Mouse (Mus musculus): ENCODE results near the gene Dst. TPM values are rescaled to one million over a fixed set of nuclear protein-coding genes. Genes with fewer than 3 reads are reported as not detected.
"Not testable (repeated sequence)": the region's sequence is repeated elsewhere in the genome, so short reads cannot be mapped to it uniquely, and the experiment has no call there.

Dst gene
- total and polyA plus RNA-seq, 2 experiments from 2014 or later: 21.7 to 106 TPM

DNA sequence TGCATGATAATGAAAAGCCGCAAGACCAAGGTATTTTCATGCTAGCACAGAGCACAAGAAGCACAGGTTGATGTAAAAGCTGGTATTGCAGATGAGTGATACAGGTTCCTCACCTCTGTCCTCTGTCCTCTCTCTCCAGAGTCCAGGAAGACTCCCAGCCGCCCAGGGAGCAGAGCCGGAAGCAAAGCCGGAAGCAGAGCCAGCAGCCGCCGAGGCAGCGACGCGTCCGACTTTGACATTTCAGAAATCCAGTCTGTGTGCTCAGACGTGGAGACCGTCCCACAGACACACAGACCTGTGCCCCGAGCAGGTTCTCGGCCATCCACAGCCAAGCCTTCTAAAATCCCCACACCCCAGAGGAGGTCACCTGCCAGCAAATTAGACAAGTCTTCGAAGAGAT lies 399.2 kb downstream of the Dst start:
- H3K4me3 ChIP-seq (ENCODE audit: low read depth, low read length): no peak overlapping the region

DNA sequence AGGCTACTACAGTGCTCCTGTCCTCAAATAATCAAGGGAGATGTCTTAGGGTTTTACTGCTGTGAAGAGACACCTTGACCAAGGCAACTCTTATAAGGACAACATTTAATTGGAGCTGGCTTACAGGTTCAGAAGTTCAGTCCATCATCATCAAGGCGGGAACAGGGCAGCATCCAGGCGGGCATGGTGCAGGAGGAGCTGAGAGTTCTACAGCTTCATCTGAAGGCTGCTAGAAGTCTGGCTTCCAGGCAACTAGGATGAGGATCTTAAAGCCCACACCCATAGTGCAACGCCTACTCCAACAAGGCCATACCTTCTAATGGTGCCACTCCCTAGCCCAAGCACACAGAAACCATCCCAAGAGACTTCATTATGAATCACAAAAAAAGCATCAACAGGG lies 400.8 kb downstream of the Dst start:
- H3K4me2 ChIP-seq (ENCODE audit: low read depth, low read length); H3K27me3 ChIP-seq (ENCODE audit: control insufficient read depth, insufficient read depth, low read length); DNase-seq (ENCODE audit: low spot score); ATAC-seq (ENCODE audit: insufficient read depth, low read depth); H3K9ac ChIP-seq (replicated peaks; ENCODE audit: low read depth, low read length); H3K27ac ChIP-seq (ENCODE audit: low read depth); H3K4me3 ChIP-seq (ENCODE audit: low read depth, low read length); H3K9me3 ChIP-seq (replicated peaks; ENCODE audit: control insufficient read depth, low read length): not testable (repeated sequence)
- H3K36me3 ChIP-seq (replicated peaks; ENCODE audit: control insufficient read depth, insufficient read depth, low read length): peaks cover 37% of the 10 kb centered on the region
- H3K4me1 ChIP-seq (ENCODE audit: control insufficient read depth, insufficient read depth): peaks cover 14% of the 10 kb centered on the region; the same call in 1 of the 2 replicates
- WGBS: 96% methylated on average over 3 of the region's 3 CpGs

More for the DNA sequence above, 399.2 kb downstream of the Dst start:
- no peak overlapping the region for H3K4me2 ChIP-seq (ENCODE audit: low read depth, low read length)
- H3K4me1 ChIP-seq (ENCODE audit: control insufficient read depth, insufficient read depth): peaks cover 12% of the 10 kb centered on the region
- H3K27ac ChIP-seq (ENCODE audit: low read depth): no peak overlapping the region
- no peaks in the 10 kb centered on the region for H3K27me3 ChIP-seq (ENCODE audit: control insufficient read depth, insufficient read depth, low read length)
- WGBS: 93% methylated on average over 15 of the region's 15 CpGs
- ATAC-seq (ENCODE audit: insufficient read depth, low read depth) (no peak), DNase-seq (ENCODE audit: low spot score) (no peak)
- H3K36me3 ChIP-seq (replicated peaks; ENCODE audit: control insufficient read depth, insufficient read depth, low read length): peaks cover 53% of the 10 kb centered on the region
- no peak for TF ChIP-seq CTCF (IDR thresholded peaks at IDR 0.05; ENCODE audit: low read depth)
- no peak for TF ChIP-seq EP300 (IDR thresholded peaks at IDR 0.05; ENCODE audit: low read depth)
- no peaks in the 10 kb centered on the region for H3K9me3 ChIP-seq (replicated peaks; ENCODE audit: control insufficient read depth, low read length)
- no peak overlapping the region for H3K9ac ChIP-seq (replicated peaks; ENCODE audit: low read depth, low read length)

DNA sequence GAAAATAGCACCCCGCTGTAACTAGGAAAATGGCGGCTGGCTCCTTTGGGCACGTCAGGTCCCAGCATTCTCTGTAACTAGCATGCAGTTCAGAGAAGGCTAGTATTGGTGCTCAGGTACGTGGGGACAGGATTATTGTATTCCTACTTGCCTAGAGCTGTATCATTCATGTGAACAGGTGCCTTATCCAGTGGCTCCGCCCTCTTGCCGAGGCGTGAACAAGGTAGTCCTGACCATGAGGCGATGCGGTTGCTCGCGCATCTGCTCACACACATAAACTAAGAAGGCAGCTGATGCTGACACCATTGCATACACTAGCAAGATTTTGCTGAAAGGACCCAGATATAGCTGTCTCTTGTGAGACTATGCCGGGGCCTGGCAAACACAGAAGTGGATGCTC lies 401.4 kb downstream of the Dst start:
- no peaks in the 10 kb centered on the region for H3K9me3 ChIP-seq (replicated peaks; ENCODE audit: control insufficient read depth, low read length)
- DNase-seq (ENCODE audit: low spot score): no peak
- no peak for ATAC-seq (ENCODE audit: insufficient read depth, low read depth)
- 98% methylated on average over 12 of the region's 12 CpGs for WGBS
- no peak overlapping the region for H3K4me2 ChIP-seq (ENCODE audit: low read depth, low read length)
- H3K9ac ChIP-seq (replicated peaks; ENCODE audit: low read depth, low read length): no peak overlapping the region
- H3K27ac ChIP-seq (ENCODE audit: low read depth): no peak overlapping the region
- H3K4me1 ChIP-seq (ENCODE audit: control insufficient read depth, insufficient read depth): 0 out of 2 replicates have a peak, but pooled peaks cover 8% of the 10 kb centered on the region
- TF ChIP-seq CTCF (IDR thresholded peaks at IDR 0.05; ENCODE audit: low read depth) (no peak), EP300 (IDR thresholded peaks at IDR 0.05; ENCODE audit: low read depth) (no peak)
- peaks cover 37% of the 10 kb centered on the region for H3K36me3 ChIP-seq (replicated peaks; ENCODE audit: control insufficient read depth, insufficient read depth, low read length)
- H3K4me3 ChIP-seq (ENCODE audit: low read depth, low read length): no peak overlapping the region
- no peaks in the 10 kb centered on the region for H3K27me3 ChIP-seq (ENCODE audit: control insufficient read depth, insufficient read depth, low read length)

DNA sequence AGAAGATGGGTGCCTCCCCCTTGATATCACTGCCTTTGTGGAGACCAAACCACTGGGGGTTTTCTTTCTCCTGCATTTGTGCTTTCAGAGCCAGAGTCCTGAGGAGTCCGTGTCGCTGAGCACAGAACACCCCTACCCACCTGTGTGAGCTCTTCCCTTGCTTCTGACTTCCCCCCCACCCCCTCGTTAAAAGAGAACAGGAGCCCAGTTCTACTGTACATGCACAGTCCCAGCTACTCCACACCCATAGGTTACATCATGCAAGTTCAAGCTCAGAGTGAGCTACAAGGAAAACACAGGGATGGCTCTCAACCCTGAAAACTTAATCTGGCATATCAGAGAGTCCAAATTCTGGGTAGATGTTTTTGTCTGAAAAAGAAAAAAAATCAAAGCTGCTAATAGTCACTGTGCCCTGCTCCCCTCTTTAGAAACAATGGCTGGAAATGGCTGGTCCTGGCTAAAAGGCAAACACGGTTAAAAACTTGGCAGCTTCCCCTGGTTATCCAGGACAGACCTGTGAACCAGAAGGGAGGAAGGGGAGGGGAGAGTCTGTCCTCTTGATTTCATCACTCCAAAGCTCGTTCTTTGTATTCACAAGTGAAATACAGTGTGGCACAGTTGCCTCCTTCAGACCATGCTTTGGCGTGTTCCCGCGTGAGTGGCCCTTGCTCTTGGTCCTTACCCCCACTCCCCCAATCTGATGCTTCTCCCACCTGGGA lies 402.7 kb downstream of the Dst start:
- ATAC-seq (ENCODE audit: insufficient read depth, low read depth) (0 out of 2 replicates have a peak, but pooled peaks have one; percentile 40), DNase-seq (ENCODE audit: low spot score) (peak; percentile 51)
- Histone ChIP-seq H3K9ac (replicated peaks; ENCODE audit: low read depth, low read length) (no peak overlapping the region), H3K4me2 (ENCODE audit: low read depth, low read length) (no peak overlapping the region), H3K9me3 (replicated peaks; ENCODE audit: control insufficient read depth, low read length) (no peaks in the 10 kb centered on the region), H3K27me3 (ENCODE audit: control insufficient read depth, insufficient read depth, low read length) (no peaks in the 10 kb centered on the region), H3K36me3 (replicated peaks; ENCODE audit: control insufficient read depth, insufficient read depth, low read length) (peaks cover 32% of the 10 kb centered on the region), H3K4me1 (ENCODE audit: control insufficient read depth, insufficient read depth) (0 out of 2 replicates have a peak, but pooled peaks cover 8% of the 10 kb centered on the region), H3K27ac (ENCODE audit: low read depth) (peak overlapping the region; percentile 64), H3K4me3 (ENCODE audit: low read depth, low read length) (no peak overlapping the region)
- TF ChIP-seq EP300 (IDR thresholded peaks at IDR 0.05; ENCODE audit: low read depth) (no peak), CTCF (IDR thresholded peaks at IDR 0.05; ENCODE audit: low read depth) (no peak)
- WGBS: 61% methylated on average over 8 of the region's 8 CpGs

DNA sequence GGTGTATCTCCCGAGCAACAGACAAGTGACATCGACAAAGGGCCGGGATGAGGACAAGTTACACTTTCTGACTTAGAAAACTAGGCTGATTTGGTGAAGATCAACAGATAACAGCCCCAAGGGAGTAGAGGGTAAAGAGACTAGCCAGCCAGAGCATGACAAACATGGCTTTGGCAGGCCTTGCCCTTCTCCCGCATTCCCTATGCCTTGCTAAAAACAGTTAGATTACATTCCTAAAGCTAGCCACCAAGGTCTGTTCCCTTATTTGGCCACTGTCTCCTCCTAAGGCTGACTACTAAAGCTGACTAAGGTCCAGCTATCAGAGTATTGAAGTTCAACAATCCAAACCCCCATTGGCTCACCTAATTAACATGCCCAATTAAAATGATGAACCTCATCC lies 404.8 kb downstream of the Dst start:
- H3K4me1 ChIP-seq (ENCODE audit: control insufficient read depth, insufficient read depth): 0 out of 2 replicates have a peak, but pooled peaks cover 8% of the 10 kb centered on the region
- H3K9ac ChIP-seq (replicated peaks; ENCODE audit: low read depth, low read length): no peak overlapping the region
- ATAC-seq (ENCODE audit: insufficient read depth, low read depth) (peak; percentile 78), DNase-seq (ENCODE audit: low spot score) (peak; percentile 62)
- no peaks in the 10 kb centered on the region for H3K9me3 ChIP-seq (replicated peaks; ENCODE audit: control insufficient read depth, low read length)
- H3K27ac ChIP-seq (ENCODE audit: low read depth): peak overlapping the region; percentile 79
- WGBS: 82% methylated on average over 4 of the region's 4 CpGs
- no peak overlapping the region for H3K4me3 ChIP-seq (ENCODE audit: low read depth, low read length)
- TF ChIP-seq EP300 (IDR thresholded peaks at IDR 0.05; ENCODE audit: low read depth) (no peak), CTCF (IDR thresholded peaks at IDR 0.05; ENCODE audit: low read depth) (no peak)
- no peak overlapping the region for H3K4me2 ChIP-seq (ENCODE audit: low read depth, low read length)
- H3K27me3 ChIP-seq (ENCODE audit: control insufficient read depth, insufficient read depth, low read length): no peaks in the 10 kb centered on the region
- H3K36me3 ChIP-seq (replicated peaks; ENCODE audit: control insufficient read depth, insufficient read depth, low read length): peaks cover 15% of the 10 kb centered on the region

DNA sequence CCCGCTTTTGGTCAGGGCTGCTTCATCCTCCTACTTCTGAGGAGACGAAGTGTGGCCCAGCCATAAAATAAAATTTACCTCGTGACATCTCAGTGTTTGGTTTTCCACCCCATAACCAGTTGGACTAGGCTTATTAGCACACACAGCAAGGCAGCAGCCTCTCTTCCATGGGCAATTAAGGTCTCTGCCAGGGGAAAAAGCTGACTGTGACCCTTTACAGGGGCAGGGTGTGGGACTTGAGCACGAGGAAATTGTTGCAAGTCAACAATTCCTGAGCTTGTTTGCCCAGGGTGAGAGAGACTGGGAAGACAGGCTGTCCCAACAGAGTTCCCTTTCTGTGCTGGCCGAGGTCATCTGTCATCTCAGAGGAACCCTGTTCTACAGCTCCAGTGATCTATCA lies 407.4 kb downstream of the Dst start:
- TF ChIP-seq EP300 (IDR thresholded peaks at IDR 0.05; ENCODE audit: low read depth): no peak
- TF ChIP-seq CTCF (IDR thresholded peaks at IDR 0.05; ENCODE audit: low read depth): no peak
- Histone ChIP-seq H3K4me1 (ENCODE audit: control insufficient read depth, insufficient read depth) (0 out of 2 replicates have a peak, but pooled peaks cover 8% of the 10 kb centered on the region), H3K4me2 (ENCODE audit: low read depth, low read length) (no peak overlapping the region), H3K9ac (replicated peaks; ENCODE audit: low read depth, low read length) (no peak overlapping the region), H3K27me3 (ENCODE audit: control insufficient read depth, insufficient read depth, low read length) (no peaks in the 10 kb centered on the region), H3K9me3 (replicated peaks; ENCODE audit: control insufficient read depth, low read length) (no peaks in the 10 kb centered on the region), H3K36me3 (replicated peaks; ENCODE audit: control insufficient read depth, insufficient read depth, low read length) (no peaks in the 10 kb centered on the region), H3K27ac (ENCODE audit: low read depth) (no peak overlapping the region), H3K4me3 (ENCODE audit: low read depth, low read length) (no peak overlapping the region)
- DNase-seq (ENCODE audit: low spot score) (no peak), ATAC-seq (ENCODE audit: insufficient read depth, low read depth) (no peak)
- 70% methylated on average over 5 of the region's 5 CpGs for WGBS

Measured in heart, postnatal 0 days (tissue).